ENCODE assay signal across 8 mouse cellular contexts in genomic region chr1:135283287-135283825, GRCm38 (mm10). TPM values are rescaled to one million over a fixed set of nuclear protein-coding genes. Genes with fewer than 3 reads are reported as not detected.
DNase-seq lines count a peak whose midpoint lies in the region; ATAC-seq and TF ChIP-seq lines count a peak whose summit lies in the region.

No protein-coding gene starts in this region.

- H3K27me3 ChIP-seq in kidney, embryonic 14.5 days (ENCODE audit: control insufficient read depth, insufficient read depth, low read length), result no peaks in the 10 kb centered on the region
- no peaks in the 10 kb centered on the region for H3K27me3 ChIP-seq in embryonic facial prominence, embryonic 14.5 days (replicated peaks; ENCODE audit: control insufficient read depth, insufficient read depth, low read length)
- no peaks in the 10 kb centered on the region for H3K27me3 ChIP-seq in heart, postnatal 0 days (ENCODE audit: control insufficient read depth, insufficient read depth, low read length)
- H3K27me3 ChIP-seq in limb, embryonic 14.5 days (ENCODE audit: control insufficient read depth, insufficient read depth, low read length), result no peaks in the 10 kb centered on the region
- no peaks in the 10 kb centered on the region for H3K27me3 ChIP-seq in midbrain, embryonic 16.5 days (ENCODE audit: control insufficient read depth, insufficient read depth, low read depth, low read length)

- ATAC-seq in kidney, embryonic 14.5 days (ENCODE audit: low FRiP score, low TSS enrichment), result peak; percentile 74
- ATAC-seq in embryonic facial prominence, embryonic 14.5 days (ENCODE audit: low read depth), result peak; percentile 78
- ATAC-seq in heart, postnatal 0 days (ENCODE audit: insufficient read depth, low read depth), result peak; percentile 47
- ATAC-seq in limb, embryonic 14.5 days (ENCODE audit: low FRiP score, low read depth), result peak; percentile 66
- peak; percentile 77 for ATAC-seq in midbrain, embryonic 16.5 days

- no peak for TF ChIP-seq CTCF in heart, postnatal 0 days (IDR thresholded peaks at IDR 0.05; ENCODE audit: low read depth)

- peak overlapping the region; percentile 58 for H3K4me2 ChIP-seq in kidney, embryonic 14.5 days (replicated peaks; ENCODE audit: low read depth, low read length)
- peak overlapping the region; percentile 74 for H3K4me2 ChIP-seq in embryonic facial prominence, embryonic 14.5 days (ENCODE audit: low read depth, low read length)
- peak overlapping the region; percentile 84 for H3K4me2 ChIP-seq in heart, postnatal 0 days (ENCODE audit: low read depth, low read length)
- peak overlapping the region; percentile 60 for H3K4me2 ChIP-seq in limb, embryonic 14.5 days (replicated peaks; ENCODE audit: low read depth, low read length, severe bottlenecking)
- H3K4me2 ChIP-seq in midbrain, embryonic 16.5 days (ENCODE audit: low read length), result peak overlapping the region; percentile 68

- under 1% methylated on average over 48 of the region's 48 CpGs for WGBS in kidney, embryonic 14.5 days
- 2% methylated on average over 6 of the region's 48 CpGs for WGBS in embryonic facial prominence, embryonic 14.5 days
- WGBS in heart, postnatal 0 days, result under 1% methylated on average over 42 of the region's 48 CpGs
- under 1% methylated on average over 33 of the region's 48 CpGs for WGBS in limb, embryonic 14.5 days
- under 1% methylated on average over 35 of the region's 48 CpGs for WGBS in midbrain, embryonic 16.5 days

- in situ Hi-C loops in ES-E14 (cut with MboI; ENCODE audit: low sequenced_read_pairs in 2 of 2, unreplicated experiment in 2 of 2), result no loop called here

- peak overlapping the region; percentile 83 for H3K9ac ChIP-seq in kidney, embryonic 14.5 days (ENCODE audit: low read depth, low read length)
- peak overlapping the region; percentile 91 for H3K9ac ChIP-seq in ES-E14 (ENCODE audit: insufficient read depth, low read depth, low read length, poor library complexity, severe bottlenecking)
- peak overlapping the region; percentile 92 for H3K9ac ChIP-seq in embryonic facial prominence, embryonic 14.5 days (ENCODE audit: low read depth, low read length)
- H3K9ac ChIP-seq in heart, postnatal 0 days (replicated peaks; ENCODE audit: low read depth, low read length), result peak overlapping the region; percentile 87
- peak overlapping the region; percentile 94 for H3K9ac ChIP-seq in limb, embryonic 14.5 days (ENCODE audit: low read depth, low read length, severe bottlenecking)
- peak overlapping the region; percentile 96 for H3K9ac ChIP-seq in midbrain, embryonic 16.5 days (ENCODE audit: low read depth, low read length)

- DNase-seq in kidney, adult 18-20 months, result no peak
- no peak for DNase-seq in ES-E14 (ENCODE audit: low read depth, low spot score)
- peak; percentile 58 for DNase-seq in embryonic facial prominence, embryonic 14.5 days (ENCODE audit: low spot score)
- DNase-seq in heart, postnatal 0 days (ENCODE audit: low spot score), result peak; percentile 25
- DNase-seq in limb, embryonic 14.5 days (ENCODE audit: low spot score), result peak; percentile 23
- DNase-seq in ovary, postnatal 36 days (ENCODE audit: low spot score), result no peak

- no peaks in the 10 kb centered on the region for H3K4me1 ChIP-seq in kidney, embryonic 14.5 days (ENCODE audit: control insufficient read depth, insufficient read depth, low read length)
- H3K4me1 ChIP-seq in ES-E14 (ENCODE audit: control insufficient read depth in 2 of 2, insufficient read depth in 2 of 2, low read length in 2 of 2, poor library complexity in 1 of 2), result peaks cover 4 to 9% of the 10 kb centered on the region in 2 experiments; a peak in 3 of 4 replicates
- peaks cover 7% of the 10 kb centered on the region; the same call in 1 of the 2 replicates for H3K4me1 ChIP-seq in embryonic facial prominence, embryonic 14.5 days (ENCODE audit: control insufficient read depth, insufficient read depth, low read length)
- peaks cover 12% of the 10 kb centered on the region; the same call in 1 of the 2 replicates for H3K4me1 ChIP-seq in heart, postnatal 0 days (ENCODE audit: control insufficient read depth, insufficient read depth)
- peaks cover 6% of the 10 kb centered on the region for H3K4me1 ChIP-seq in limb, embryonic 14.5 days (ENCODE audit: control insufficient read depth, insufficient read depth, low read length)
- peaks cover 12% of the 10 kb centered on the region for H3K4me1 ChIP-seq in midbrain, embryonic 16.5 days (ENCODE audit: control insufficient read depth, insufficient read depth, low read length)

- TF ChIP-seq EP300 in heart, postnatal 0 days (IDR thresholded peaks at IDR 0.05; ENCODE audit: low read depth), result no peak

- H3K9me3 ChIP-seq in kidney, embryonic 14.5 days (ENCODE audit: control insufficient read depth, low read length), result no peaks in the 10 kb centered on the region
- no peaks in the 10 kb centered on the region for H3K9me3 ChIP-seq in ES-E14 (ENCODE audit: control insufficient read depth, insufficient read depth, low read depth, low read length)
- no peaks in the 10 kb centered on the region for H3K9me3 ChIP-seq in embryonic facial prominence, embryonic 14.5 days (ENCODE audit: control insufficient read depth, low read length)
- no peaks in the 10 kb centered on the region for H3K9me3 ChIP-seq in heart, postnatal 0 days (replicated peaks; ENCODE audit: control insufficient read depth, low read length)
- no peaks in the 10 kb centered on the region for H3K9me3 ChIP-seq in limb, embryonic 14.5 days (ENCODE audit: control insufficient read depth, low read length)
- no peaks in the 10 kb centered on the region for H3K9me3 ChIP-seq in midbrain, embryonic 16.5 days (replicated peaks; ENCODE audit: control insufficient read depth, low read length, poor library complexity, severe bottlenecking)

- H3K36me3 ChIP-seq in kidney, embryonic 14.5 days (ENCODE audit: control insufficient read depth, insufficient read depth, low read length), result peaks cover 6% of the 10 kb centered on the region; the same call in 1 of the 2 replicates
- peaks cover 3% of the 10 kb centered on the region; the same call in 1 of the 2 replicates for H3K36me3 ChIP-seq in ES-E14 (ENCODE audit: control insufficient read depth, insufficient read depth, low read length, poor library complexity, severe bottlenecking)
- peaks cover 11% of the 10 kb centered on the region for H3K36me3 ChIP-seq in embryonic facial prominence, embryonic 14.5 days (ENCODE audit: control insufficient read depth, insufficient read depth, low read length)
- peaks cover 8% of the 10 kb centered on the region for H3K36me3 ChIP-seq in heart, postnatal 0 days (replicated peaks; ENCODE audit: control insufficient read depth, insufficient read depth, low read length)
- H3K36me3 ChIP-seq in limb, embryonic 14.5 days (ENCODE audit: control insufficient read depth, insufficient read depth, low read length), result peaks cover 5% of the 10 kb centered on the region
- H3K36me3 ChIP-seq in midbrain, embryonic 16.5 days (ENCODE audit: control insufficient read depth, insufficient read depth, low read length), result no peaks in the 10 kb centered on the region

- H3K4me3 ChIP-seq in kidney, embryonic 14.5 days (ENCODE audit: low read length), result peak overlapping the region; percentile 76
- peak overlapping the region; percentile 95 to 96 for H3K4me3 ChIP-seq in ES-E14 (ENCODE audit: insufficient read depth in 1 of 2, low read depth in 1 of 2, low read length in 2 of 2, poor library complexity in 1 of 2, severe bottlenecking in 1 of 2)
- H3K4me3 ChIP-seq in embryonic facial prominence, embryonic 14.5 days (ENCODE audit: low read depth, low read length), result peak overlapping the region; percentile 86
- peak overlapping the region; percentile 74 for H3K4me3 ChIP-seq in heart, postnatal 0 days (ENCODE audit: low read depth, low read length)
- H3K4me3 ChIP-seq in limb, embryonic 14.5 days (replicated peaks; ENCODE audit: low read length), result peak overlapping the region; percentile 88
- peak overlapping the region; percentile 87 for H3K4me3 ChIP-seq in midbrain, embryonic 16.5 days (ENCODE audit: low read depth, low read length)

- peak overlapping the region; percentile 21; the same call in 1 of the 2 replicates for H3K27ac ChIP-seq in kidney, embryonic 14.5 days (ENCODE audit: low read depth, low read length)
- H3K27ac ChIP-seq in ES-E14 (ENCODE audit: insufficient read depth, low read depth, low read length, poor library complexity, severe bottlenecking), result no peak overlapping the region
- H3K27ac ChIP-seq in embryonic facial prominence, embryonic 14.5 days (replicated peaks; ENCODE audit: low read depth, low read length), result peak overlapping the region; percentile 91
- peak overlapping the region; percentile 88 for H3K27ac ChIP-seq in heart, postnatal 0 days (ENCODE audit: low read depth)
- peak overlapping the region; percentile 83 for H3K27ac ChIP-seq in limb, embryonic 14.5 days (replicated peaks; ENCODE audit: low read depth, low read length)
- peak overlapping the region; percentile 92 for H3K27ac ChIP-seq in midbrain, embryonic 16.5 days (ENCODE audit: low read length)

- no peak for TF ChIP-seq POLR2A in limb, embryonic 14.5 days (IDR thresholded peaks at IDR 0.05; ENCODE audit: borderline replicate concordance, extremely low read depth, insufficient read depth, insufficient read length)

RNA-seq across cellular contexts. Expression of gene Rnpep, which starts 0.5 kb away (rescaled TPM):
- 66.6 and 86.8 TPM in 2 replicates for polyA plus RNA-seq in kidney, embryonic 14.5 days (2014; fragmentation: Nextera tagmentation; extraction: Ambion mirVana)
- total RNA-seq in ES-E14 (2012; rRNA removed), result 19.1 and 21.8 TPM in 2 replicates
- 78.1 and 79.9 TPM in 2 replicates for polyA plus RNA-seq in embryonic facial prominence, embryonic 14.5 days (2014; fragmentation: Nextera tagmentation; extraction: Ambion mirVana)
- 41.2 and 45.2 TPM in 2 replicates for total RNA-seq in heart, postnatal 0 days (2014; rRNA removed; ENCODE audit: low replicate concordance)
- polyA plus RNA-seq in heart, postnatal 0 days (2015; fragmentation: Nextera tagmentation; extraction: Ambion mirVana), result 25.3 and 30.4 TPM in 2 replicates
- 39.4 and 39.6 TPM in 2 replicates for polyA plus RNA-seq in limb, embryonic 14.5 days (2012; rRNA removed)
- 77.0 and 82.4 TPM in 2 replicates for polyA plus RNA-seq in limb, embryonic 14.5 days (2014; fragmentation: Nextera tagmentation; extraction: Ambion mirVana)
- polyA plus RNA-seq in midbrain, embryonic 16.5 days (2015; fragmentation: Nextera tagmentation; extraction: Ambion mirVana), result 102 and 107 TPM in 2 replicates

RNA-seq across cellular contexts. Expression of gene Elf3, which starts 25.0 kb away (rescaled TPM):
- 22.4 and 26.8 TPM in 2 replicates for polyA plus RNA-seq in kidney, embryonic 14.5 days (2014; fragmentation: Nextera tagmentation; extraction: Ambion mirVana)
- 9.4 and 13.4 TPM in 2 replicates for total RNA-seq in ES-E14 (2012; rRNA removed)
- polyA plus RNA-seq in embryonic facial prominence, embryonic 14.5 days (2014; fragmentation: Nextera tagmentation; extraction: Ambion mirVana), result 10.0 and 13.8 TPM in 2 replicates
- 0.99 TPM in 1 of 2 replicates, not detected in the other for total RNA-seq in heart, postnatal 0 days (2014; rRNA removed; ENCODE audit: low replicate concordance)
- 0.48 and 0.57 TPM in 2 replicates for polyA plus RNA-seq in heart, postnatal 0 days (2015; fragmentation: Nextera tagmentation; extraction: Ambion mirVana)
- polyA plus RNA-seq in limb, embryonic 14.5 days (2012; rRNA removed), result 2.3 and 2.8 TPM in 2 replicates
- 4.5 and 6.4 TPM in 2 replicates for polyA plus RNA-seq in limb, embryonic 14.5 days (2014; fragmentation: Nextera tagmentation; extraction: Ambion mirVana)
- polyA plus RNA-seq in midbrain, embryonic 16.5 days (2015; fragmentation: Nextera tagmentation; extraction: Ambion mirVana), result 0.35 TPM in 1 of 2 replicates, not detected in the other

RNA-seq across cellular contexts. Expression of gene Timm17a, which starts 30.2 kb away (rescaled TPM):
- polyA plus RNA-seq in kidney, embryonic 14.5 days (2014; fragmentation: Nextera tagmentation; extraction: Ambion mirVana), result 213 and 232 TPM in 2 replicates
- 139 and 187 TPM in 2 replicates for total RNA-seq in ES-E14 (2012; rRNA removed)
- 215 and 224 TPM in 2 replicates for polyA plus RNA-seq in embryonic facial prominence, embryonic 14.5 days (2014; fragmentation: Nextera tagmentation; extraction: Ambion mirVana)
- total RNA-seq in heart, postnatal 0 days (2014; rRNA removed; ENCODE audit: low replicate concordance), result 142 and 230 TPM in 2 replicates
- 657 and 685 TPM in 2 replicates for polyA plus RNA-seq in heart, postnatal 0 days (2015; fragmentation: Nextera tagmentation; extraction: Ambion mirVana)
- 51.7 and 56.1 TPM in 2 replicates for polyA plus RNA-seq in limb, embryonic 14.5 days (2012; rRNA removed)
- 180 and 187 TPM in 2 replicates for polyA plus RNA-seq in limb, embryonic 14.5 days (2014; fragmentation: Nextera tagmentation; extraction: Ambion mirVana)
- polyA plus RNA-seq in midbrain, embryonic 16.5 days (2015; fragmentation: Nextera tagmentation; extraction: Ambion mirVana), result 149 and 155 TPM in 2 replicates

RNA-seq across cellular contexts. Expression of gene Lmod1, which starts 41.3 kb away (rescaled TPM):
- polyA plus RNA-seq in kidney, embryonic 14.5 days (2014; fragmentation: Nextera tagmentation; extraction: Ambion mirVana), result 0.27 and 0.55 TPM in 2 replicates
- total RNA-seq in ES-E14 (2012; rRNA removed), result 1.6 and 2.6 TPM in 2 replicates
- polyA plus RNA-seq in embryonic facial prominence, embryonic 14.5 days (2014; fragmentation: Nextera tagmentation; extraction: Ambion mirVana), result 1.0 and 1.4 TPM in 2 replicates
- 1.1 and 7.5 TPM in 2 replicates for total RNA-seq in heart, postnatal 0 days (2014; rRNA removed; ENCODE audit: low replicate concordance)
- 1.3 TPM in 2 replicates for polyA plus RNA-seq in heart, postnatal 0 days (2015; fragmentation: Nextera tagmentation; extraction: Ambion mirVana)
- polyA plus RNA-seq in limb, embryonic 14.5 days (2012; rRNA removed), result 0.33 and 0.59 TPM in 2 replicates
- polyA plus RNA-seq in limb, embryonic 14.5 days (2014; fragmentation: Nextera tagmentation; extraction: Ambion mirVana), result 0.43 and 0.56 TPM in 2 replicates
- 0.40 and 0.41 TPM in 2 replicates for polyA plus RNA-seq in midbrain, embryonic 16.5 days (2015; fragmentation: Nextera tagmentation; extraction: Ambion mirVana)

Comparison
In these comparisons a context has a peak if more than half of its experiments do, and no peak if none do; other contexts are left out.
1. DNase-seq: peak in embryonic facial prominence, embryonic 14.5 days (single experiment), heart, postnatal 0 days (single experiment) and limb, embryonic 14.5 days (single experiment); none in kidney, adult 18-20 months (single experiment), ES-E14 (single experiment) and ovary, postnatal 36 days (single experiment).
2. Peak in every context shown above with its lines, with median percentiles within 50 percentile points of each other: ATAC-seq, H3K4me2 ChIP-seq, H3K4me3 ChIP-seq and H3K9ac ChIP-seq.